Mouse (Mus musculus) embryonic fibroblast, embryonic 13.5 days (primary cell): Measurements from ENCODE around the gene Fcnb.

Experiments
- CTCF ChIP-seq: IDR thresholded peaks from 2 replicates; pipeline ENCODE4 v1.5.1; 2011; ENCODE audit warnings: mild to moderate bottlenecking, control low read depth, low read length, moderate library complexity, borderline replicate concordance; ENCODE audit not compliant: insufficient read depth
- POLR2A ChIP-seq: IDR thresholded peaks from 2 replicates; pipeline ENCODE4 v1.6.1; 2011; ENCODE audit warnings: low read depth, mild to moderate bottlenecking, control low read depth, low read length, moderate library complexity

DNA sequence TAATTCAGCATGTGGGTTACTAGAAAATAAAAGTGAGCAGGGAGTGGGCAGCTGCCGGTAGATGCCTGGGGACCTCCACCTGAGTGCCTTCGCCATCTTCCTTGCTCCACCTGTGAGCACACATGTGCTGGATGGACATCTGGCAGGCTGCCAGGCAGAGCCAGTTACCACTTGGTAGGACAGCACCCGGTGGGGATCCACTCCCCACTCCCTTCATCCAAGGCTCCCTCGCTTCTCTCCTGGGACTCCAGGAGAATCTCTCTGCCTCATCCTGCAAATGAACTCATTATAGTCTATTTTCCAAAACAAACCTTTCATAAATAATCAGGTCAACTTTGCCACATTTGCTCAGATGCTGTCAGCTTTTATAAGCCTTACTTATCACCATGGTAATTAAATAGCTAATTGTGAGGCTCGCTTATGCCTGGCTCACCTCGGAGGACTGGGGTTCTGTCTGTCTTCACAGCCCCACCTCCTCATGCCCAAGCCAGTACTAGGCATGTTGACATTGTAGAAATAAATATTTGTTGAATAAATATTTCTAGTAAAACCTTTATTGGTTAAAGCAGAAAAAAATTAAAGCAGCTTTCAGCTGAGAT lies 33.9 kb upstream of the Fcnb start:
- TF ChIP-seq POLR2A (no peak), CTCF (no peak)
